Mouse (Mus musculus) B cell, adult 67 days (primary cell): Measurements from ENCODE around the gene Tspan8. TPM values are rescaled to one million over a fixed set of nuclear protein-coding genes. Genes with fewer than 3 reads are reported as not detected.

Experiments
- total RNA-seq, 2 experiments: library from RNA; stranded (reverse); gene quantifications; 4 replicates each; pipeline ENCODE4 v1.2.4; 2023

The Tspan8 gene
- total RNA-seq: 1 to 10 TPM; 7.8 to 9.0 TPM

DNA sequence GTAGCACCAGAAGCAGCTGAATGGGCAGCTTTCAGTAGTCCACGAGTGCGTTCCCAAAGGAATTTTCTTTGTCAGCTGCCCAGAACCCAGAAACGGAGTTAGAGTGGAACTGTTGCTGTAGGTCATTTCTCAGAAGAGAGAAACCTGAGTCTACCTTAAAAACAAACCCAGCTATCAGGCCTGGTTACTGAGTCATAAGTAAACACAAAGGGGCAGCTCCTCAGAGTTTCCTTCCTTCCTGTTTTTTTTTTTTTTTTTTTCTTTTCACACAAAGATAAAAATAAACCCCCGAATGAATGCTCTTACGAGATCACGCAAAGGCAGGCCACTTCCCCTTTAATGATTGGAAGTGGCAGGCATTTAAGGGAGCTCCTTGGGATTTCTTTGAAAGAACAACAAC is at the start of gene Tspan8:
Gene Tspan8, plus strand, starts transcription at position 322 of the 400 bp plus-strand sequence.

Other genes with a start within 250 kb of the Tspan8 start
- not detected for gene A930009A15Rik, start 246.8 kb upstream of the Tspan8 start, total RNA-seq
- gene Lgr5, start 229.1 kb upstream of the Tspan8 start, total RNA-seq: 1 to 10 TPM; 1.5 to 2.3 TPM
- gene Ptprr, start 201.4 kb downstream of the Tspan8 start, total RNA-seq: not detected